ENCODE assay signal across 26 mouse cellular contexts in the genomic region with DNA sequence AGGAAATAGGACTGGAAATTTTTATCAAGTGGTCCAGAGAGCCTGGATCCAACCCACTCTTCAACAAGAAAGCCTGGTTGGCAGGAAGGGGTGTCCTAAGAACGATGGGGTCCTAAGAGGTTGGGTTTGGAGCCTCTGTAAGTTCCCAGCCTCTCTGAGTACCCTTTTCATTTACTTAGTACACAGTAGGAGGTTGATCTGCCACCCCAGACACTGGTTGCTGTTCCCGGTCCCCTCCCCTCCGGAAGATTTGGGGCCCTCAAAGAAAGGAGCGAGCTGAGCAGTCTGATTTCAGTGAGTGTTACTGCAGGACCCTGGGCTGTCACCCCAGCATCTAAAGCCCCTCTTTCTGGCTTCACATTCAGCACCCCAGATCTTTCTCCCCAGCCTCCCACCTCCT. TPM values are rescaled to one million over a fixed set of nuclear protein-coding genes. Genes with fewer than 3 reads are reported as not detected.
A peak's percentile ranks its signal among the peaks of the same experiment; 100 is the strongest.
DNase-seq lines count a peak whose midpoint lies in the region; ATAC-seq lines count a peak whose summit lies in the region.
"Had no signal": no experiment of that assay in that cellular context is flagged by ENCODE, and none has a peak within 500 bp of the region (broad histone marks: within the 10 kb centered on the region; RNA-seq: fewer than 3 reads in every experiment).

No protein-coding gene starts in this region.

- no peaks in the 10 kb centered on the region for H3K36me3 ChIP-seq in hindbrain, embryonic 16.5 days (ENCODE audit: control insufficient read depth, insufficient read depth, low read length)
- H3K36me3 ChIP-seq in hindbrain, embryonic 14.5 days (replicated peaks; ENCODE audit: control insufficient read depth, insufficient read depth), result no peaks in the 10 kb centered on the region
- H3K36me3 ChIP-seq in neural tube, embryonic 11.5 days (ENCODE audit: control insufficient read depth, insufficient read depth, low read length), result no peaks in the 10 kb centered on the region
- no peaks in the 10 kb centered on the region for H3K36me3 ChIP-seq in midbrain, embryonic 13.5 days
- H3K36me3 ChIP-seq in midbrain, embryonic 16.5 days (ENCODE audit: control insufficient read depth, insufficient read depth, low read length), result no peaks in the 10 kb centered on the region
- H3K36me3 ChIP-seq: forebrain, embryonic 10.5 days; heart, embryonic 12.5 days; heart, embryonic 15.5 days; hindbrain, embryonic 10.5 days; hindbrain, embryonic 15.5 days had no signal

- no peak overlapping the region for H3K4me3 ChIP-seq in hindbrain, embryonic 16.5 days (ENCODE audit: low read length)
- no peak overlapping the region for H3K4me3 ChIP-seq in hindbrain, embryonic 14.5 days (replicated peaks; ENCODE audit: low read length)
- H3K4me3 ChIP-seq in neural tube, embryonic 11.5 days (ENCODE audit: low read depth, low read length), result no peak overlapping the region
- no peak overlapping the region for H3K4me3 ChIP-seq in midbrain, embryonic 13.5 days (replicated peaks)
- no peak overlapping the region for H3K4me3 ChIP-seq in midbrain, embryonic 16.5 days (ENCODE audit: low read depth, low read length)
- H3K4me3 ChIP-seq: forebrain, embryonic 10.5 days; forebrain, embryonic 13.5 days; heart, embryonic 12.5 days; heart, embryonic 15.5 days; hindbrain, embryonic 15.5 days had no signal

- WGBS in hindbrain, embryonic 16.5 days, result 0% methylated on average over 4 of the region's 4 CpGs
- 4% methylated on average over 4 of the region's 4 CpGs for WGBS in hindbrain, embryonic 14.5 days
- 1% methylated on average over 4 of the region's 4 CpGs for WGBS in neural tube, embryonic 11.5 days
- WGBS in midbrain, embryonic 13.5 days, result 2% methylated on average over 4 of the region's 4 CpGs
- 2% methylated on average over 4 of the region's 4 CpGs for WGBS in midbrain, embryonic 16.5 days

- H3K27ac ChIP-seq in hindbrain, embryonic 16.5 days (ENCODE audit: low read depth, low read length), result 0 out of 2 replicates have a peak overlapping the region, but pooled peaks have one; percentile 17
- H3K27ac ChIP-seq in hindbrain, embryonic 14.5 days, result no peak overlapping the region
- no peak overlapping the region for H3K27ac ChIP-seq in neural tube, embryonic 11.5 days (ENCODE audit: low read depth, low read length)
- H3K27ac ChIP-seq in midbrain, embryonic 13.5 days, result no peak overlapping the region
- H3K27ac ChIP-seq in midbrain, embryonic 16.5 days (ENCODE audit: low read length), result peak overlapping the region; percentile 69; the same call in 1 of the 2 replicates
- H3K27ac ChIP-seq: forebrain, embryonic 10.5 days; forebrain, embryonic 13.5 days; heart, embryonic 15.5 days; hindbrain, embryonic 10.5 days had no signal

- H3K9me3 ChIP-seq in hindbrain, embryonic 16.5 days (ENCODE audit: control insufficient read depth, low read length), result no peaks in the 10 kb centered on the region
- H3K9me3 ChIP-seq in hindbrain, embryonic 14.5 days (ENCODE audit: control insufficient read depth, low read length), result no peaks in the 10 kb centered on the region
- H3K9me3 ChIP-seq in neural tube, embryonic 11.5 days (ENCODE audit: control insufficient read depth, low read length), result no peaks in the 10 kb centered on the region
- no peaks in the 10 kb centered on the region for H3K9me3 ChIP-seq in midbrain, embryonic 13.5 days
- H3K9me3 ChIP-seq in midbrain, embryonic 16.5 days (replicated peaks; ENCODE audit: control insufficient read depth, low read length, poor library complexity, severe bottlenecking), result no peaks in the 10 kb centered on the region
- H3K9me3 ChIP-seq: forebrain, embryonic 10.5 days; forebrain, embryonic 13.5 days; heart, embryonic 12.5 days; heart, embryonic 15.5 days; hindbrain, embryonic 10.5 days; hindbrain, embryonic 15.5 days had no signal

- H3K9ac ChIP-seq in hindbrain, embryonic 16.5 days (ENCODE audit: low read depth, low read length), result no peak overlapping the region
- no peak overlapping the region for H3K9ac ChIP-seq in hindbrain, embryonic 14.5 days
- no peak overlapping the region for H3K9ac ChIP-seq in neural tube, embryonic 11.5 days (ENCODE audit: low read length)
- no peak overlapping the region for H3K9ac ChIP-seq in midbrain, embryonic 13.5 days (replicated peaks)
- H3K9ac ChIP-seq in midbrain, embryonic 16.5 days (ENCODE audit: low read depth, low read length), result no peak overlapping the region
- H3K9ac ChIP-seq: forebrain, embryonic 13.5 days; forebrain, postnatal 0 days; heart, embryonic 12.5 days; heart, embryonic 15.5 days; hindbrain, embryonic 15.5 days had no signal

- H3K4me1 ChIP-seq in hindbrain, embryonic 16.5 days (ENCODE audit: control insufficient read depth, insufficient read depth, low read depth, low read length), result peaks cover 4% of the 10 kb centered on the region
- no peaks in the 10 kb centered on the region; the same call in 1 of the 2 replicates for H3K4me1 ChIP-seq in hindbrain, embryonic 14.5 days (replicated peaks; ENCODE audit: control insufficient read depth, insufficient read depth, low read length)
- H3K4me1 ChIP-seq in neural tube, embryonic 11.5 days (ENCODE audit: control insufficient read depth, insufficient read depth, low read length), result peaks cover 7% of the 10 kb centered on the region
- peaks cover 21% of the 10 kb centered on the region for H3K4me1 ChIP-seq in midbrain, embryonic 13.5 days (replicated peaks)
- H3K4me1 ChIP-seq in midbrain, embryonic 16.5 days (ENCODE audit: control insufficient read depth, insufficient read depth, low read length), result 0 out of 2 replicates have a peak, but pooled peaks cover 2% of the 10 kb centered on the region

- DNase-seq in hindbrain, embryonic 14.5 days (ENCODE audit: low spot score), result no peak
- peak; percentile 21 for DNase-seq in neural tube, embryonic 11.5 days (ENCODE audit: low spot score)
- DNase-seq in neural tube, embryonic 10.5 days (ENCODE audit: extremely low spot score, low spot score), result no peak
- DNase-seq in frontal cortex, adult 2 months (ENCODE audit: extremely low spot score in 1 of 2, low spot score in 1 of 2), result no peak
- DNase-seq in right cerebral cortex, postnatal 25 days, result no peak
- DNase-seq: adrenal gland, adult 8-10 months; adrenal gland, postnatal 25 days; cerebellum, adult 11-12 months; cerebellum, postnatal 36 days; gastrocnemius, postnatal 25 days; heart, adult 18-20 months; heart, postnatal 10 days; heart, postnatal 36 days had no signal

- peaks cover 73% of the 10 kb centered on the region for H3K27me3 ChIP-seq in hindbrain, embryonic 16.5 days (replicated peaks; ENCODE audit: control insufficient read depth, insufficient read depth, low read length)
- peaks cover 96% of the 10 kb centered on the region for H3K27me3 ChIP-seq in hindbrain, embryonic 14.5 days (ENCODE audit: control insufficient read depth, insufficient read depth, low read length)
- H3K27me3 ChIP-seq in neural tube, embryonic 11.5 days (ENCODE audit: control insufficient read depth, insufficient read depth, low read length), result peaks cover 80% of the 10 kb centered on the region
- peaks cover 97% of the 10 kb centered on the region for H3K27me3 ChIP-seq in midbrain, embryonic 13.5 days
- H3K27me3 ChIP-seq in midbrain, embryonic 16.5 days (ENCODE audit: control insufficient read depth, insufficient read depth, low read depth, low read length), result peaks cover 64% of the 10 kb centered on the region

- no peak for ATAC-seq in hindbrain, embryonic 16.5 days
- no peak for ATAC-seq in hindbrain, embryonic 14.5 days (ENCODE audit: low FRiP score)
- no peak for ATAC-seq in neural tube, embryonic 11.5 days (ENCODE audit: insufficient read depth, low FRiP score, low TSS enrichment)
- ATAC-seq in midbrain, embryonic 13.5 days, result no peak
- ATAC-seq in midbrain, embryonic 16.5 days, result no peak
- ATAC-seq: activated CD4-positive, CD25-positive, alpha-beta regulatory T cell, adult 4 months; CD4-positive, CD25-positive, alpha-beta regulatory T cell, adult 4 months; forebrain, embryonic 13.5 days; forebrain, postnatal 0 days; inflammation-experienced regulatory T-cells, adult 6 months had no signal

- no peak overlapping the region for H3K4me2 ChIP-seq in hindbrain, embryonic 16.5 days (ENCODE audit: low read length)
- H3K4me2 ChIP-seq in hindbrain, embryonic 14.5 days (replicated peaks), result no peak overlapping the region
- H3K4me2 ChIP-seq in neural tube, embryonic 11.5 days (ENCODE audit: low read depth), result no peak overlapping the region
- H3K4me2 ChIP-seq in midbrain, embryonic 13.5 days (replicated peaks), result peak overlapping the region; percentile 54; the same call in 1 of the 2 replicates
- peak overlapping the region; percentile 5; the same call in 1 of the 2 replicates for H3K4me2 ChIP-seq in midbrain, embryonic 16.5 days (ENCODE audit: low read length)
- H3K4me2 ChIP-seq: forebrain, embryonic 13.5 days; heart, embryonic 12.5 days; heart, embryonic 15.5 days had no signal

RNA-seq across cellular contexts. Expression of gene Barhl1, which starts 2.5 kb away (rescaled TPM):
- polyA plus RNA-seq in hindbrain, embryonic 16.5 days (2015; fragmentation: Nextera tagmentation; extraction: Ambion mirVana), result 27.3 and 29.3 TPM in 2 replicates
- polyA plus RNA-seq in hindbrain, embryonic 14.5 days (2014; fragmentation: Nextera tagmentation; extraction: Ambion mirVana), result 25.9 and 28.7 TPM in 2 replicates
- 9.2 and 10.2 TPM in 2 replicates for polyA plus RNA-seq in neural tube, embryonic 11.5 days (2014; fragmentation: Nextera tagmentation; extraction: Ambion mirVana)
- 29.8 and 41.8 TPM in 2 replicates for polyA plus RNA-seq in midbrain, embryonic 13.5 days (2015; fragmentation: Nextera tagmentation; extraction: Ambion mirVana)
- polyA plus RNA-seq in midbrain, embryonic 16.5 days (2015; fragmentation: Nextera tagmentation; extraction: Ambion mirVana), result 28.9 and 35.2 TPM in 2 replicates
- 0.04 and 0.23 TPM in 2 replicates for polyA plus RNA-seq in frontal cortex, adult 2 months (2012; rRNA removed)
- polyA plus RNA-seq: activated CD4-positive, CD25-positive, alpha-beta regulatory T cell, adult 4 months; CD4-positive, CD25-positive, alpha-beta regulatory T cell, adult 4 months; heart, embryonic 12.5 days; heart, embryonic 15.5 days; inflammation-experienced regulatory T-cells, adult 6 months had no signal

Comparison
In these comparisons a context has a peak if more than half of its experiments do, and no peak if none do; other contexts are left out.
1. H3K27ac ChIP-seq: peak in hindbrain, embryonic 16.5 days (single experiment) and midbrain, embryonic 16.5 days (single experiment); none in hindbrain, embryonic 14.5 days (single experiment), neural tube, embryonic 11.5 days (single experiment) and midbrain, embryonic 13.5 days (single experiment).
2. H3K4me2 ChIP-seq: peak in midbrain, embryonic 13.5 days (single experiment) and midbrain, embryonic 16.5 days (single experiment); none in hindbrain, embryonic 16.5 days (single experiment), hindbrain, embryonic 14.5 days (single experiment) and neural tube, embryonic 11.5 days (single experiment).